Mouse (Mus musculus) heart, adult 9 months (tissue): Measurements from ENCODE around the gene Tsks.

Experiments used
- DNase-seq, 2 experiments: peaks; one replicate each; pipeline ENCODE4 v3.0.0; 2022; ENCODE audit warnings: low spot score in 2 of 2

Gene Tsks

GRCm38 (mm10) chr7:44942904-44943303 is at the start of gene Tsks:
Gene Tsks (plus strand): TSS chr7:44943204.
- no peak for DNase-seq

- no peak for DNase-seq
These were observed 48.8 kb upstream of the Tsks start for GRCm38 (mm10) chr7:44894175-44894574.

GRCm38 (mm10) chr7:44895206-44895592 is 47.8 kb upstream of the Tsks start:
- no peak for DNase-seq

GRCm38 (mm10) chr7:44895593-44896434 is 47.2 kb upstream of the Tsks start, which contains the start of gene Fuz:
Gene Fuz (plus strand): TSS chr7:44896079.
- peak; percentile 93 to 94 for DNase-seq

GRCm38 (mm10) chr7:44896499-44896898 is 46.5 kb upstream of the Tsks start:
- DNase-seq: peak; percentile 38 to 47

GRCm38 (mm10) chr7:44898607-44899006 is 44.4 kb upstream of the Tsks start:
- DNase-seq: no peak

- no peak for DNase-seq
These were observed 42.4 kb upstream of the Tsks start for GRCm38 (mm10) chr7:44900632-44901031.

- DNase-seq: no peak
These were observed 41.7 kb upstream of the Tsks start for GRCm38 (mm10) chr7:44901230-44901722.

GRCm38 (mm10) chr7:44905430-44905829 is 37.6 kb upstream of the Tsks start:
- DNase-seq: no peak

GRCm38 (mm10) chr7:44908706-44909476 is 34.1 kb upstream of the Tsks start:
- no peak for DNase-seq

GRCm38 (mm10) chr7:44914396-44914795 is 28.6 kb upstream of the Tsks start:
- DNase-seq: no peak

- no peak for DNase-seq
These were observed 27.7 kb upstream of the Tsks start for GRCm38 (mm10) chr7:44915314-44915713.

GRCm38 (mm10) chr7:44916191-44916590 is 26.8 kb upstream of the Tsks start:
- DNase-seq: no peak

- DNase-seq: no peak
These were observed 26.1 kb upstream of the Tsks start for GRCm38 (mm10) chr7:44916881-44917280.

GRCm38 (mm10) chr7:44918219-44918618 is 24.8 kb upstream of the Tsks start:
- no peak for DNase-seq

GRCm38 (mm10) chr7:44919127-44919526 is 23.9 kb upstream of the Tsks start:
- DNase-seq: no peak

GRCm38 (mm10) chr7:44922530-44922929 is 20.5 kb upstream of the Tsks start:
- DNase-seq: no peak

- no peak for DNase-seq
These were observed 17.5 kb upstream of the Tsks start for GRCm38 (mm10) chr7:44925468-44925867.

- no peak for DNase-seq
These were observed 14.4 kb upstream of the Tsks start for GRCm38 (mm10) chr7:44928570-44928969.

GRCm38 (mm10) chr7:44929204-44930151 is 13.5 kb upstream of the Tsks start, which contains the start of gene Ap2a1:
Gene Ap2a1 (minus strand): TSS chr7:44929496.
- DNase-seq: peak; percentile 100

GRCm38 (mm10) chr7:44938680-44939079 is 4.3 kb upstream of the Tsks start:
- no peak for DNase-seq
